Mouse (Mus musculus) midbrain, embryonic 14.5 days (tissue): ENCODE measurements around the gene Tle3. TPM values are rescaled to one million over a fixed set of nuclear protein-coding genes. Genes with fewer than 3 reads are reported as not detected.
A peak's percentile ranks its signal among the peaks of the same experiment; 100 is the strongest.

Experiments
- ATAC-seq: fragments of 200-750 bp; cut with Nextera tagmentation; 2 replicates; pipeline ENCODE4 v1.8.0; 2017; ENCODE audit warnings: moderate number of reproducible peaks, moderate library complexity; ENCODE audit not compliant: low FRiP score, low TSS enrichment
- DNase-seq: peaks from one replicate; pipeline ENCODE4 v3.0.0-alpha.2; 2015
- H3K27ac ChIP-seq: fragments of 300-500 bp; sonication (generic); replicated peaks from 2 replicates; pipeline ENCODE4 v1.5.1; 2014; ENCODE audit warnings: mild to moderate bottlenecking, low read depth, low read length, moderate library complexity
- H3K27me3 ChIP-seq: fragments of 300-500 bp; sonication (generic); 2 replicates; pipeline ENCODE4 v1.6.1; 2014; ENCODE audit warnings: low read length, control low read depth, mixed read lengths; ENCODE audit not compliant: control insufficient read depth, insufficient read depth
- H3K36me3 ChIP-seq: fragments of 300-500 bp; sonication (generic); 2 replicates; pipeline ENCODE4 v1.6.1; 2014; ENCODE audit warnings: low read length, control low read depth; ENCODE audit not compliant: control insufficient read depth, insufficient read depth
- H3K4me1 ChIP-seq: fragments of 300-500 bp; sonication (generic); 2 replicates; pipeline ENCODE4 v1.6.1; 2014; ENCODE audit warnings: mild to moderate bottlenecking, antibody characterized with exemption, low read length, control low read depth; ENCODE audit not compliant: control insufficient read depth, insufficient read depth
- H3K4me2 ChIP-seq: fragments of 300-500 bp; sonication (generic); 2 replicates; pipeline ENCODE4 v1.6.1; 2014; ENCODE audit warnings: mild to moderate bottlenecking, low read length, moderate library complexity
- H3K4me3 ChIP-seq: fragments of 300-500 bp; sonication (generic); replicated peaks from 2 replicates; pipeline ENCODE4 v1.5.1; 2014; ENCODE audit warnings: low read depth, low read length
- H3K9ac ChIP-seq: fragments of 300-500 bp; sonication (generic); replicated peaks from 2 replicates; pipeline ENCODE4 v1.6.1; 2014; ENCODE audit warnings: mild to moderate bottlenecking, low read length, moderate library complexity
- H3K9me3 ChIP-seq: fragments of 300-500 bp; sonication (generic); 2 replicates; pipeline ENCODE4 v1.6.1; 2016; ENCODE audit warnings: low read length, control low read depth, mixed read lengths; ENCODE audit not compliant: control insufficient read depth
- WGBS: fragments of 180-500 bp; shearing (Covaris S2); extraction: QIAGEN DNeasy Blood & Tissue Kit; methylation state at CpG from one replicate; pipeline ENCODE4 v1.1.7; 2014; 5-methylcytosine and 5-hydroxymethylcytosine counted together
- polyA plus RNA-seq: library from polyadenylated mRNA; unstranded; fragments of >200 nt; fragmentation: Nextera tagmentation; extraction: Ambion mirVana; gene quantifications from 2 replicates; pipeline ENCODE4 v1.2.1, GENCODE M21; 2014

The Tle3 gene
- polyA plus RNA-seq, 1 experiment from 2014 or later = 43.8 TPM

GRCm38 (mm10) chr9:61434062-61434461 lies 61.9 kb downstream of the Tle3 start:
- peak overlapping the region; percentile 37; the same call in 1 of the 2 replicates for H3K27ac ChIP-seq
- 7% methylated on average over 11 of the region's 11 CpGs for WGBS

GRCm38 (mm10) chr9:61435191-61435989 lies 63.2 kb downstream of the Tle3 start:
- no peak overlapping the region for H3K4me2 ChIP-seq
- ATAC-seq = no peak
- DNase-seq = peak; percentile 41
- H3K36me3 ChIP-seq = no peaks in the 10 kb centered on the region
- H3K4me1 ChIP-seq = peaks cover 16% of the 10 kb centered on the region
- no peak overlapping the region for H3K4me3 ChIP-seq
- H3K9me3 ChIP-seq = no peaks in the 10 kb centered on the region
- H3K27ac ChIP-seq = no peak overlapping the region
- 28% methylated on average over 8 of the region's 8 CpGs for WGBS
- H3K9ac ChIP-seq = no peak overlapping the region
- H3K27me3 ChIP-seq = no peaks in the 10 kb centered on the region

More at GRCm38 (mm10) chr9:61434062-61434461, 61.9 kb downstream of the Tle3 start:
- DNase-seq (peak; percentile 82), ATAC-seq (peak; percentile 82)
- Histone ChIP-seq H3K9me3 (no peaks in the 10 kb centered on the region), H3K9ac (no peak overlapping the region), H3K4me1 (peaks cover 16% of the 10 kb centered on the region), H3K4me2 (no peak overlapping the region), H3K4me3 (no peak overlapping the region), H3K27me3 (no peaks in the 10 kb centered on the region), H3K36me3 (no peaks in the 10 kb centered on the region)

- Histone ChIP-seq H3K9ac (no peak overlapping the region), H3K4me1 (peaks cover 18% of the 10 kb centered on the region), H3K36me3 (no peaks in the 10 kb centered on the region), H3K27ac (no peak overlapping the region), H3K27me3 (no peaks in the 10 kb centered on the region), H3K4me2 (no peak overlapping the region), H3K9me3 (no peaks in the 10 kb centered on the region), H3K4me3 (no peak overlapping the region)
- ATAC-seq (no peak), DNase-seq (no peak)
- WGBS = 74% methylated on average over 2 of the region's 2 CpGs
These were observed 63.9 kb downstream of the Tle3 start for GRCm38 (mm10) chr9:61436104-61436503.

- Histone ChIP-seq H3K9ac (no peak overlapping the region), H3K4me3 (no peak overlapping the region), H3K4me2 (no peak overlapping the region), H3K27me3 (no peaks in the 10 kb centered on the region), H3K9me3 (no peaks in the 10 kb centered on the region), H3K27ac (no peak overlapping the region), H3K36me3 (no peaks in the 10 kb centered on the region), H3K4me1 (peaks cover 24% of the 10 kb centered on the region)
- 94% methylated on average over 6 of the region's 6 CpGs for WGBS
- ATAC-seq = no peak
- no peak for DNase-seq
These were observed 64.6 kb downstream of the Tle3 start for GRCm38 (mm10) chr9:61436761-61437160.

- no peak overlapping the region for H3K4me3 ChIP-seq
- ATAC-seq (no peak), DNase-seq (no peak)
- no peaks in the 10 kb centered on the region for H3K9me3 ChIP-seq
- no peaks in the 10 kb centered on the region for H3K27me3 ChIP-seq
- no peaks in the 10 kb centered on the region for H3K36me3 ChIP-seq
- H3K27ac ChIP-seq = no peak overlapping the region
- H3K4me1 ChIP-seq = peaks cover 32% of the 10 kb centered on the region
- H3K4me2 ChIP-seq = no peak overlapping the region
- WGBS = 62% methylated on average over 6 of the region's 6 CpGs
- H3K9ac ChIP-seq = no peak overlapping the region
These were observed 66.9 kb downstream of the Tle3 start for GRCm38 (mm10) chr9:61439092-61439491.

GRCm38 (mm10) chr9:61439979-61440378 lies 67.8 kb downstream of the Tle3 start:
- Histone ChIP-seq H3K4me2 (no peak overlapping the region), H3K27me3 (no peaks in the 10 kb centered on the region), H3K4me3 (no peak overlapping the region), H3K4me1 (peaks cover 27% of the 10 kb centered on the region; the same call in 1 of the 2 replicates), H3K27ac (no peak overlapping the region), H3K9ac (no peak overlapping the region), H3K36me3 (no peaks in the 10 kb centered on the region), H3K9me3 (no peaks in the 10 kb centered on the region)
- ATAC-seq (no peak), DNase-seq (no peak)
- WGBS = 72% methylated on average over 2 of the region's 2 CpGs

DNA sequence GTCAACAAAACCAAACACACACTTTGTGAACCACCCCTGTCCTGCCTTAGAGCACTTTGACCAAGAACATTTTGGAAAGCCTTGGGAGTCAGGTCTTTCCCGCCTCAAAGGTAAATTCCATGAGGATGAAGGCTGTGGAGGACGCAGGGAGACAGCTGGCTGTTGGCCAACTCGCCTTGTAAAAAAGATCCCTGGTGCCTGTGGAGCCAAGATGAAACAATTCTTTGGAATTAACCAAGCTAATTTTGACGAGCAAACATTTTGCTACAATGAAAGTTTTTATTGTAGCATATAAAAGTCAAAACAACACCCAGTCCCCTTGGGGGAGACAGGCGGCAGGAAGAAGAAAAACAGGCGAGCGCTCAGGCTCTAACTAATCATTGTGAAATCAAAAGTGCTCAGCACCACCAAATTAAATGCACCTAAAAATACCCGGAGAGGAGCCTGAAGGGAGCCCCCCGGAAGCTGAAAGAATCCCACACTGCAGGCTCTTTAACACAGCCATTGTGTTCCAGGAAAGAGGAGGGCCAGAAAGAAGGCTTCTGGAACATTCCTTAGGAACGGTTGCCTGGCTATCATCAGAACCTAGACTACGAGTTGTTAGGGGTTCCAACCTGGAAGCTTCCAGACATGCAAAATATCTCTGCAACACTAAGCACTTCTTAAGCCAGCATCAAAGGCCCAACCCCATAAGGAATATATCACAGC lies 69.2 kb downstream of the Tle3 start:
- H3K27ac ChIP-seq = no peak overlapping the region
- no peaks in the 10 kb centered on the region for H3K27me3 ChIP-seq
- no peaks in the 10 kb centered on the region for H3K36me3 ChIP-seq
- H3K9me3 ChIP-seq = no peaks in the 10 kb centered on the region
- DNase-seq (peak; percentile 47), ATAC-seq (no peak)
- 40% methylated on average over 11 of the region's 11 CpGs for WGBS
- no peak overlapping the region for H3K4me2 ChIP-seq
- H3K4me3 ChIP-seq = no peak overlapping the region
- H3K4me1 ChIP-seq = peaks cover 30% of the 10 kb centered on the region
- no peak overlapping the region for H3K9ac ChIP-seq

- no peak for ATAC-seq
- Histone ChIP-seq H3K9me3 (no peaks in the 10 kb centered on the region), H3K4me3 (no peak overlapping the region), H3K27me3 (no peaks in the 10 kb centered on the region), H3K4me1 (peaks cover 30% of the 10 kb centered on the region), H3K9ac (no peak overlapping the region), H3K4me2 (no peak overlapping the region), H3K36me3 (no peaks in the 10 kb centered on the region), H3K27ac (no peak overlapping the region)
- peak; percentile 60 for DNase-seq
- WGBS = 41% methylated on average over 5 of the region's 5 CpGs
These were observed 70.9 kb downstream of the Tle3 start for GRCm38 (mm10) chr9:61442951-61443630.
